Mouse (Mus musculus) neural tube, embryonic 12.5 days (tissue): ENCODE data around the gene Csk. TPM values are rescaled to one million over a fixed set of nuclear protein-coding genes. Genes with fewer than 3 reads are reported as not detected.

Experiments
- ATAC-seq: fragments of 200-750 bp; cut with Nextera tagmentation; 2 replicates; pipeline ENCODE4 v1.8.0; 2017; ENCODE audit warnings: low read depth, mild to moderate bottlenecking, moderate TSS enrichment, moderate library complexity; ENCODE audit not compliant: low FRiP score
- H3K27ac ChIP-seq: fragments of 300-500 bp; sonication (generic); 2 replicates; pipeline ENCODE4 v1.5.1; 2016
- H3K27me3 ChIP-seq: fragments of 300-500 bp; sonication (generic); replicated peaks from 2 replicates; pipeline ENCODE4 v1.6.1; 2016; ENCODE audit warnings: mild to moderate bottlenecking
- H3K36me3 ChIP-seq: fragments of 300-500 bp; sonication (generic); 2 replicates; pipeline ENCODE4 v1.6.1; 2016; ENCODE audit warnings: mild to moderate bottlenecking
- H3K4me1 ChIP-seq: fragments of 300-500 bp; sonication (generic); 2 replicates; pipeline ENCODE4 v1.6.1; 2016
- H3K4me2 ChIP-seq: fragments of 300-500 bp; sonication (generic); replicated peaks from 2 replicates; pipeline ENCODE4 v1.6.1; 2016; ENCODE audit warnings: mild to moderate bottlenecking
- H3K4me3 ChIP-seq: fragments of 300-500 bp; sonication (generic); 2 replicates; pipeline ENCODE4 v1.5.1; 2016
- H3K9ac ChIP-seq: fragments of 300-500 bp; sonication (generic); 2 replicates; pipeline ENCODE4 v1.6.1; 2016; ENCODE audit warnings: mild to moderate bottlenecking
- H3K9me3 ChIP-seq: fragments of 300-500 bp; sonication (generic); 2 replicates; pipeline ENCODE4 v1.6.1; 2016; ENCODE audit warnings: mild to moderate bottlenecking
- WGBS: fragments of 180-500 bp; shearing (Covaris S2); methylation state at CpG from one replicate; pipeline ENCODE4 v1.1.7; 2016; 5-methylcytosine and 5-hydroxymethylcytosine counted together
- polyA plus RNA-seq: library from polyadenylated mRNA; unstranded; fragments of >200 nt; fragmentation: Nextera tagmentation; extraction: Ambion mirVana; gene quantifications from 2 replicates; pipeline ENCODE4 v1.2.1, GENCODE M21; 2016

The Csk gene
- polyA plus RNA-seq, 1 experiment from 2014 or later, result 40.3 TPM

DNA sequence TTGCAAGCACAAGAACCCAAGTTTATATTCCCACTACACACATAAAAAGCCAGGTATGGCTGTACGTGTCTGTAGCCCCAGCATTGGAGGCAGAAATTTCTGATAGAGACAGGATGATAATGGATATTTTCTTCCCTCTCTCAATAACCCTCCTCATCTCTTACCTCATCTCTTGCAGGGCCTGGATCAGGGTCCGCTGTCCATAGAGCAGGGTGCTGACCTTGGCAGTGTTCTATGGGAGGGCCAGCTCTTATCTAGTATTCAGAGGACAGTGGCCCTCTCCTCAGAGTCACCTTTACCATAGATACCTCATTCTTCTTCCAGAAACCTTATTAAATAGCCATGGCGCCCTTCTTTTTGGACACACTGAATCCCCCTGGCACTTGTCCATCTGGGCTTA, 43.6 kb downstream of the Csk start:
- H3K4me2 ChIP-seq, result no peak overlapping the region
- H3K4me3 ChIP-seq, result no peak overlapping the region
- H3K27me3 ChIP-seq, result peaks cover 22% of the 10 kb centered on the region
- no peaks in the 10 kb centered on the region for H3K36me3 ChIP-seq
- ATAC-seq, result no peak
- H3K27ac ChIP-seq, result no peak overlapping the region
- no peaks in the 10 kb centered on the region for H3K9me3 ChIP-seq
- WGBS, result 64% methylated on average over 3 of the region's 3 CpGs
- peaks cover 8% of the 10 kb centered on the region for H3K4me1 ChIP-seq
- no peak overlapping the region for H3K9ac ChIP-seq

- ATAC-seq, result peak; percentile 21; the same call in 1 of the 2 replicates
- Histone ChIP-seq H3K4me3 (no peak within 1 kb of the TSS), H3K4me2 (peak within 1 kb of the TSS; percentile 41), H3K36me3 (no peaks in the 10 kb centered on the region), H3K27ac (no peak within 1 kb of the TSS), H3K9me3 (no peaks in the 10 kb centered on the region), H3K27me3 (peaks cover 25% of the 10 kb centered on the region), H3K4me1 (peaks cover 8% of the 10 kb centered on the region), H3K9ac (no peak within 1 kb of the TSS)
- 7% methylated on average over 24 of the region's 24 CpGs for WGBS
Observed at GRCm38 (mm10) chr9:57606139-57606851, 47.1 kb downstream of the Csk start, which contains the start of gene Cplx3. Cplx3 (minus strand) TSS chr9:57606281.

- ATAC-seq, result no peak
- Histone ChIP-seq H3K27me3 (peaks cover 25% of the 10 kb centered on the region), H3K9me3 (no peaks in the 10 kb centered on the region), H3K4me2 (no peak overlapping the region), H3K4me3 (no peak overlapping the region), H3K36me3 (no peaks in the 10 kb centered on the region), H3K4me1 (peaks cover 15% of the 10 kb centered on the region), H3K27ac (no peak overlapping the region), H3K9ac (no peak overlapping the region)
- WGBS, result 29% methylated on average over 9 of the region's 9 CpGs
Observed at GRCm38 (mm10) chr9:57605503-57605902, 47.9 kb downstream of the Csk start.

GRCm38 (mm10) chr9:57604875-57605274, 48.6 kb downstream of the Csk start:
- H3K4me1 ChIP-seq, result peaks cover 20% of the 10 kb centered on the region
- no peak overlapping the region for H3K27ac ChIP-seq
- ATAC-seq, result no peak
- H3K4me3 ChIP-seq, result no peak overlapping the region
- H3K27me3 ChIP-seq, result peaks cover 25% of the 10 kb centered on the region
- WGBS, result 79% methylated on average over 4 of the region's 4 CpGs
- no peak overlapping the region for H3K9ac ChIP-seq
- H3K4me2 ChIP-seq, result no peak overlapping the region
- H3K9me3 ChIP-seq, result no peaks in the 10 kb centered on the region
- H3K36me3 ChIP-seq, result no peaks in the 10 kb centered on the region

DNA sequence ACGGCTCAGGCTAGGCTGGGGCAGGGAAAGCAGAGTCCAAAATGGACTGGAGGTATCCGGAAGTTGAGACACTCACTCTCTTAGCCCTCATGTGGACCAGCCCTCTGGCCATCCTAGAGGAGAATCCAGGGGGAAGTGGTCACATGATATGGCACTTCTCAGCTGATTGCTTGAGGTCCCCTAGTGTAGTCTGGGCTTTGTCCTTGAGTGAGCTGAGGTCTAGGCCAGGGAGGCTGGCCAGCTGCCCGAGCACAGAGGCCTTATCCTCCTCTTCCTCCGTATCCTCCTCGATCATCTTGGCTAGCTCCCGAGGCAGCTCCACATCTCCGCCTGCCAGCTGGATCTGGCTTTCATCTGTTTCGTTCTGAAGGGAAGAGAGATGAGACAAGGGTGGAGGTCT, 51.3 kb downstream of the Csk start:
- H3K36me3 ChIP-seq, result no peaks in the 10 kb centered on the region
- H3K27ac ChIP-seq, result no peak overlapping the region
- ATAC-seq, result no peak
- H3K9ac ChIP-seq, result no peak overlapping the region
- 73% methylated on average over 8 of the region's 8 CpGs for WGBS
- no peak overlapping the region for H3K4me3 ChIP-seq
- peaks cover 42% of the 10 kb centered on the region for H3K4me1 ChIP-seq
- no peaks in the 10 kb centered on the region for H3K9me3 ChIP-seq
- peaks cover 25% of the 10 kb centered on the region for H3K27me3 ChIP-seq
- H3K4me2 ChIP-seq, result no peak overlapping the region

DNA sequence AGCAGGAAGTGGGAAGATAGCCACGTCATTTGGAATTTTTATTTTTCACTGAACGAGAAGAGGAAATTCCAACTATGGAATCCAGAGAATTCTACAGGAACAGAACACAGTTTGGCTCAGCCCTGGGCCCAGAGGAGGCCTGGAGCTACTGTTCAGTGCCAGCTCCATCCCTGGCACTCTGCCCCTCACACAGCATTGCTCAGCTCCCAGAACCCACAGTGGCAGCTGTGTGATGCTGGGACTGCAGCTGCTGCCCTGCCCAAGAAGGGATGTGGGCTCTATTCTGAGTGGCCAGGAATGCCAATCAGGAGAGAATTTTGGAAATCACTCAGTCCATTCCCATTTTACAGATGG, 52.1 kb downstream of the Csk start:
- 77% methylated on average over 2 of the region's 2 CpGs for WGBS
- H3K27me3 ChIP-seq, result peaks cover 19% of the 10 kb centered on the region
- no peak overlapping the region for H3K27ac ChIP-seq

GRCm38 (mm10) chr9:57600620-57601352, 52.6 kb downstream of the Csk start:
- no peak overlapping the region for H3K9ac ChIP-seq
- H3K4me2 ChIP-seq, result no peak overlapping the region
- H3K4me1 ChIP-seq, result peaks cover 34% of the 10 kb centered on the region
- WGBS, result 6% methylated on average over 3 of the region's 3 CpGs
- no peak overlapping the region for H3K4me3 ChIP-seq
- peaks cover 13% of the 10 kb centered on the region for H3K27me3 ChIP-seq
- H3K27ac ChIP-seq, result no peak overlapping the region
- no peaks in the 10 kb centered on the region for H3K9me3 ChIP-seq
- H3K36me3 ChIP-seq, result no peaks in the 10 kb centered on the region
- no peak for ATAC-seq

More for the DNA sequence above, 52.1 kb downstream of the Csk start:
- no peak for ATAC-seq
- Histone ChIP-seq H3K36me3 (no peaks in the 10 kb centered on the region), H3K9me3 (no peaks in the 10 kb centered on the region), H3K9ac (no peak overlapping the region), H3K4me3 (no peak overlapping the region), H3K4me2 (no peak overlapping the region), H3K4me1 (peaks cover 38% of the 10 kb centered on the region)

- peaks cover 14% of the 10 kb centered on the region for H3K36me3 ChIP-seq
- 59% methylated on average over 8 of the region's 8 CpGs for WGBS
- 0 out of 2 replicates have a peak overlapping the region, but pooled peaks have one; percentile 26 for H3K9ac ChIP-seq
- no peaks in the 10 kb centered on the region for H3K27me3 ChIP-seq
- no peak for ATAC-seq
- no peak overlapping the region for H3K4me2 ChIP-seq
- H3K4me3 ChIP-seq, result no peak overlapping the region
- H3K9me3 ChIP-seq, result no peaks in the 10 kb centered on the region
- H3K27ac ChIP-seq, result no peak overlapping the region
- peaks cover 34% of the 10 kb centered on the region for H3K4me1 ChIP-seq
Observed at GRCm38 (mm10) chr9:57598851-57599563, 54.4 kb downstream of the Csk start.

DNA sequence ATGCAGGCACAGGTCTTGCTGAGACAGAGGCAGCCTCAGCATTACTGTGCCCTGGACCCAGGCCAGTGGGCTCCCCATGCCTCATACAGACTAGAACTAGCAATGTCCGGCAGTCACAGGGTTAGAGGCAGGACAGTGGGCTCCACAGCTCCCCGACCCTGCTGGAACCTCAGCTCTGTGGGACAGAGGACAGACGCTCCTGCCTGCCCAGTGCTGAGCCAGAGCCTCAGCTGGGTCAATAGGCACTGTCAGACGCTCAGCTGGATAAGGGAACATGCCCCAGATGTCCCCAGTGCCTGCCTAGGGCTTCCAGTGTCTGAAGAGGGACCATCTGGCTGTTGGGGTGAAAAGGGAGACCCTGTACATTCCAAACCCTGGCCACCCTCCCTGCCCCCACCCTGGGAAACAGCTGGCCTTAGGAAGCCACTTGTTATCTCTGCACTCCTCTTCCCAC, 55.5 kb downstream of the Csk start:
- H3K36me3 ChIP-seq, result peaks cover 22% of the 10 kb centered on the region
- H3K9me3 ChIP-seq, result no peaks in the 10 kb centered on the region
- H3K9ac ChIP-seq, result no peak overlapping the region
- no peaks in the 10 kb centered on the region for H3K27me3 ChIP-seq
- H3K27ac ChIP-seq, result no peak overlapping the region
- ATAC-seq, result no peak
- 18% methylated on average over 4 of the region's 4 CpGs for WGBS
- 0 out of 2 replicates have a peak overlapping the region, but pooled peaks have one; percentile 12 for H3K4me2 ChIP-seq
- no peak overlapping the region for H3K4me3 ChIP-seq
- H3K4me1 ChIP-seq, result peaks cover 34% of the 10 kb centered on the region

- Histone ChIP-seq H3K9me3 (no peaks in the 10 kb centered on the region), H3K4me2 (no peak overlapping the region), H3K36me3 (peaks cover 26% of the 10 kb centered on the region), H3K4me3 (no peak overlapping the region), H3K27ac (no peak overlapping the region), H3K27me3 (no peaks in the 10 kb centered on the region), H3K9ac (no peak overlapping the region), H3K4me1 (peaks cover 34% of the 10 kb centered on the region)
- WGBS, result 90% methylated on average over 8 of the region's 8 CpGs
- no peak for ATAC-seq
Observed at GRCm38 (mm10) chr9:57597265-57597664, 56.2 kb downstream of the Csk start.

DNA sequence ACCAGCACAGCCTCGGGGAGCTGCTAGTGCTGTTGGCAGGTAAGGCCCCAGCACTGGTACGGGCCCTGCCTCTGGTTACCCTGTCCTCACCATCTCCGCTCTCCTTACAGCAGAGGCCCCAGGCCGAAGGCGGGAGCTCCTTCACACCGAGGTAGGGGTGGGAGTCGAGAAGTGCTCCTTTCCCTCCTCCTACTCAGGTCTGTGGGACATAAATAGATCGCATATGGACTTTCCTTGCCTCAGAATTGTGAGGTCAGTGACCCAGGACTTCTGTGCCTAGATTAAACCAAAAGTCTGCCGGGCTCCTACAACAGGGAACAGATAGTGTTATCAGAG, 59.3 kb downstream of the Csk start:
- peaks cover 25% of the 10 kb centered on the region for H3K4me1 ChIP-seq
- ATAC-seq, result no peak

GRCm38 (mm10) chr9:57593454-57594173, 59.8 kb downstream of the Csk start:
- ATAC-seq, result no peak
- Histone ChIP-seq H3K27me3 (no peaks in the 10 kb centered on the region), H3K36me3 (peaks cover 30% of the 10 kb centered on the region), H3K4me2 (no peak overlapping the region), H3K4me3 (no peak overlapping the region), H3K27ac (no peak overlapping the region), H3K4me1 (peaks cover 26% of the 10 kb centered on the region), H3K9ac (no peak overlapping the region), H3K9me3 (no peaks in the 10 kb centered on the region)
- 52% methylated on average over 12 of the region's 12 CpGs for WGBS

More for the DNA sequence above, 59.3 kb downstream of the Csk start:
- Histone ChIP-seq H3K4me2 (no peak overlapping the region), H3K36me3 (peaks cover 30% of the 10 kb centered on the region), H3K4me3 (no peak overlapping the region), H3K9ac (no peak overlapping the region), H3K9me3 (no peaks in the 10 kb centered on the region), H3K27me3 (no peaks in the 10 kb centered on the region), H3K27ac (no peak overlapping the region)
- WGBS, result 80% methylated on average over 9 of the region's 9 CpGs
